Mouse (Mus musculus) Patski (cell line): ENCODE measurements around the gene Krtap19-2. TPM values are rescaled to one million over a fixed set of nuclear protein-coding genes. Genes with fewer than 3 reads are reported as not detected.

Experiments
- ATAC-seq: fragments of 100-300 bp; one replicate; pipeline ENCODE4 v1.8.0; 2021
- CTCF ChIA-PET: fragments of 350-600 bp; sonication (Branson Sonifier 250); formaldehyde crosslinking; loops from one replicate; lab custom pipeline; 2022; ENCODE audit warnings: inconsistent platforms; lab: Charles Lee
- POLR2A ChIA-PET: fragments of 350-600 bp; sonication (Branson Sonifier 250); formaldehyde crosslinking; loops from one replicate; lab custom pipeline; 2022; ENCODE audit warnings: antibody characterized with exemption, inconsistent platforms; lab: Charles Lee
- DNase-seq: peaks from one replicate; pipeline ENCODE4 v3.0.0-alpha.2; 2011; ENCODE audit warnings: low read depth, low spot score
- H3K27me3 ChIP-seq: fragments of 371-371 bp; one replicate; pipeline ENCODE4 v1.5.1; 2021
- CTCF ChIP-seq: fragments of 100-300 bp; IDR thresholded peaks from one replicate; pipeline ENCODE4 v1.5.1; 2021
- in situ Hi-C: fragments of 300-500 bp; cut with MboI; formaldehyde crosslinking; loops from 3 replicates; pipeline ENCODE4 v1.11.1; 2018; ENCODE audit warnings: low pct_unique_long_range_greater_than_20kb, mixed read lengths
- polyA plus RNA-seq: library from polyadenylated mRNA; unstranded; gene quantifications from one replicate; pipeline ENCODE4 v1.2.3, GENCODE M21; 2021

Gene Krtap19-2
- polyA plus RNA-seq = not detected

DNA sequence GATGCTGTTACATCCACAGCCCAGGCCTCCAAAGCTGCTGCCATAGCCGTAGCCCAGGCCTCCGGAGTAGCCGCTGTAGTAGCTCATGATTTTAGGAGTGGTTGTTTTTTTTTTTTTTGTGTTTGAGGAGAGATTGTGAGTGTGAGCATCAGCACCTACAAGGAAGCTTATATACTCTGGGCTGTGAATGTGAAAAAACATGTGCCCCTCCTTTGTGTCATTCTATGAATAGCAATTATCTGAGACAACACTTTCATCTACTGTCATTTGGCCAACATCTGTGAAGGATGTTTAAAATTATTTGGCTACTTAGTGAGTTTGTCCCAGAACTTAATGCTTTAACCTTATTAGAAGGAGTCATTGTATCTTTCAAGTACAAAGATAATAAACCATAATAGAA is at the start of gene Krtap19-2:
Gene Krtap19-2 (minus strand): TSS at position 101 of the 400 bp plus-strand sequence.
- no peak for TF ChIP-seq CTCF
- H3K27me3 ChIP-seq = no peaks in the 10 kb centered on the region
- ATAC-seq (no peak), DNase-seq (no peak)
- in situ Hi-C loops = no loop called here
- ChIA-PET POLR2A (no interaction called here), CTCF (no interaction called here)

GRCm38 (mm10) chr16:88896357-88896756 is 22.3 kb upstream of the Krtap19-2 start, which contains the start of gene Krtap19-5:
TSS of gene Krtap19-5 (minus strand) at chr16:88896457.
- no peaks in the 10 kb centered on the region for H3K27me3 ChIP-seq
- in situ Hi-C loops = no loop called here

DNA sequence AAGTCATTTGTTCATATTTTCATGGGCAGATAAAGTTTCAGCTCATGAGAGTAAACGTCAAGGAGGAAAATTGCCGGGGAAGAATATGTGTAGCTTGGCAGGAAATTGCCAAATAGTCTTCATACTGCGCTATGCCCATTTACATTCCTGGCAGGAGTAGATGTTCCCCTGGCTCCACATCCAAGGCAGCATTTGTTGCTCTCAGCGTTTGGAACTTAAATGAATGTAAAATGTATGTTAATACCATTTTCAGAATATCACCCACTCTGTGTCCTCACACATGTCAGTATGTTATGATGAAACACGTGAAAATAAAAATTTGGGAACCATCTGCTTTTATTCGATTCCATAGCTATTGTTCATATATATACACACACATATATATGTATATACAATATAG is 12.8 kb upstream of the Krtap19-2 start:
- peaks cover 4% of the 10 kb centered on the region for H3K27me3 ChIP-seq
- ATAC-seq (no peak), DNase-seq (no peak)
- ChIA-PET POLR2A (no interaction called here), CTCF (no interaction called here)
- no peak for TF ChIP-seq CTCF
- in situ Hi-C loops = no loop called here

More at GRCm38 (mm10) chr16:88896357-88896756, 22.3 kb upstream of the Krtap19-2 start, which contains the start of gene Krtap19-5:
- ChIA-PET POLR2A (no interaction called here), CTCF (no interaction called here)
- no peak for TF ChIP-seq CTCF
- DNase-seq (no peak), ATAC-seq (no peak)

DNA sequence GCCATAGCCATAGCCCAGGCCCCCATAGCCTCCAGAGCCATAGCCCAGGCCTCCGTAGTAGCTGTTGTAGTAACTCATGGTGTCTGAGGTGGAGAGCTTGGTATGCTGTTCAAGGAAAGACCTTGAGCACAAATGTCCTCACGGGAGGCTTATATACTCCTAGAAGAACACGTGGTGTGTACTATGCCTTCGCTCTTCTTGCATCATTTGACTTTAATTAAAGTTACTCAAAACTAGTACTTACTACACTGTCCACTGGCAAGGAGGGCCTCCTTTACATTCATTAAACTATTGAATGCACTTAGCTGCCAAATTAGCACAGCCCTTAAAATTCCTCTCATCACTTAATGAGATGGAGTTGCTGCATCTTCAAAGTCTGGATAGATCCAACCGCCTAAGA is 10.9 kb upstream of the Krtap19-2 start, which contains the start of gene Krtap19-4:
Gene Krtap19-4 (minus strand): TSS at position 101 of the 400 bp plus-strand sequence.
- ChIA-PET CTCF (interaction anchor here (1.2 kb wide), 1 partner anchor 9 kb away, joined by 3 read pairs; no protein-coding TSS in a partner anchor), POLR2A (no interaction called here)

DNA sequence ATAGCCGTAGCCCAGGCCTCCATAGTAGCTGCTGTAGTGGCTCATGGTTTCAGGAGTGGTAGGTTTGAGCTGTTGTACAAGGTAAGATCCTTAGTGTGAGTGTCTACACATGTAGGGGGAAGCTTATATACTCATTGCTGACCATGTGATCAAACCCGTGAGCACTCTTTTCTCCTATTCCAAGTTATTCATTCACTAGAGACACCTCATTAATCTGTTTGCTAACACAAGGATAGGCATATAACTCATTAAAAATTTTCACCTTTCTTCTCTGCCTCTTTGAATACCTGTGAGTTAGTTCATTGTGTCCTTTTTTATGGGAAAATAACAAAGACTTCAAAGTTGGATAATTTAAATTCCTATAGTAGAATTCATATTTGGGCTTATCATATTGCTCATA is 3.9 kb upstream of the Krtap19-2 start, which contains the start of gene Krtap19-3:
Gene Krtap19-3 (minus strand): TSS at position 101 of the 400 bp plus-strand sequence.
- TF ChIP-seq CTCF = no peak
- ATAC-seq (no peak), DNase-seq (no peak)
- CTCF ChIA-PET = no interaction called here
- POLR2A ChIA-PET = no interaction called here
- in situ Hi-C loops = no loop called here
- H3K27me3 ChIP-seq = no peaks in the 10 kb centered on the region

More for the DNA sequence above, 10.9 kb upstream of the Krtap19-2 start, which contains the start of gene Krtap19-4:
- peaks cover 4% of the 10 kb centered on the region for H3K27me3 ChIP-seq
- DNase-seq (no peak), ATAC-seq (no peak)
- no peak for TF ChIP-seq CTCF
- in situ Hi-C loops = no loop called here

GRCm38 (mm10) chr16:88869311-88869710 is 4.8 kb downstream of the Krtap19-2 start, which contains the start of gene Krtap19-1:
TSS of gene Krtap19-1 (minus strand) at chr16:88869411.
- no peaks in the 10 kb centered on the region for H3K27me3 ChIP-seq
- TF ChIP-seq CTCF = no peak
- ATAC-seq = no peak
- ChIA-PET CTCF (no interaction called here), POLR2A (no interaction called here)
- in situ Hi-C loops = no loop called here
- no peak for DNase-seq

GRCm38 (mm10) chr16:88864887-88865407 is 9.1 kb downstream of the Krtap19-2 start:
- no peak for ATAC-seq
- no peak for DNase-seq
- in situ Hi-C loops = no loop called here
- ChIA-PET CTCF (no interaction called here), POLR2A (no interaction called here)
- TF ChIP-seq CTCF = no peak
- H3K27me3 ChIP-seq = no peaks in the 10 kb centered on the region

GRCm38 (mm10) chr16:88851450-88851849 is 22.6 kb downstream of the Krtap19-2 start:
- DNase-seq = no peak
- POLR2A ChIA-PET = no interaction called here
- CTCF ChIA-PET = no interaction called here

DNA sequence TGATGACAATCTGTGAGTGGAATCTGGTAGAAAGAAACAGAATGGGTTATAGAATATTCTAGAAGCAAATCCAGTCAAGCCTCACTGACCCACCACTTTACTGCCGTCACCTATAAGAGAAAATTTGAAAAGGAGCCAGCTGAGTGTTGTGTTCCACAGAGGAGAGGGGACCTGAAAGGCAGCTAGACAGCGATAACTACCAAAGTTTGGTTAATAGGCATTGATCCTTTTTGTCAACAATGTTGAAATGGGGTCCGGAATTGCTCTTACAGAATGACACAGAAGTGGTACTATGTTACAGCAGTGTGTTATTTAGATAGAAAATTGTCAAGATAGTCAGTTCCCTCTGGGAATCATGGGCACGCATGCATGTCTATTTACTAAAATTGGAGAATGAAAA is 25.5 kb downstream of the Krtap19-2 start:
- ChIA-PET CTCF (no interaction called here), POLR2A (no interaction called here)
- in situ Hi-C loops = loop anchor here (25.0 kb wide), 1 partner anchor 914 kb away; no protein-coding TSS in a partner anchor
- TF ChIP-seq CTCF = no peak
- H3K27me3 ChIP-seq = peaks cover 17% of the 10 kb centered on the region
- ATAC-seq (no peak), DNase-seq (no peak)

More at GRCm38 (mm10) chr16:88851450-88851849, 22.6 kb downstream of the Krtap19-2 start:
- in situ Hi-C loops = no loop called here
- ATAC-seq = no peak
- TF ChIP-seq CTCF = peak; percentile 81
- peaks cover 17% of the 10 kb centered on the region for H3K27me3 ChIP-seq

DNA sequence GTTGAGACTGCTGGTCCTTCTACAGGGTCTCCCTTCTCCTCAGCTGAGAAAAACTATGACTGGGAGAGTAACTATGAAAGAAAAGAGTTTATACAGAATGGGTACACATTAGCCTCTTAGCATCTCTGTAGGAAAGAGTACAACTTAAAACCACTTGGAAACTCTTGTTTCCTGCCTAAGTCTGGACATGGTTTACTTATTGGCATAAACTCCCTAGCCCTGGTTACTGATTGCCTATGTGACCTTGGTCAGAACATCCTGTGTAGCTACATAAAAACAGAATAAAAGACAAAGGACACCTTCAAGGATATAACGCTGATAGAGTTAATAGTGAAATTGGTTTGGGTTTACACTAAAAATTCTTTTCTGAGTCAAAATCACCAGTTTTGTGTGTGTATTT is 26.7 kb downstream of the Krtap19-2 start:
- CTCF ChIA-PET = no interaction called here
- in situ Hi-C loops = loop anchor here (25.0 kb wide), 1 partner anchor 915 kb away; no protein-coding TSS in a partner anchor
- POLR2A ChIA-PET = no interaction called here
- DNase-seq (no peak), ATAC-seq (no peak)
- no peak for TF ChIP-seq CTCF
- peaks cover 17% of the 10 kb centered on the region for H3K27me3 ChIP-seq

GRCm38 (mm10) chr16:88826978-88827377 is 47.1 kb downstream of the Krtap19-2 start:
- no peak for ATAC-seq
- in situ Hi-C loops = loop anchor here (10.0 to 25.0 kb wide), 2 partner anchors 452 to 935 kb away; no protein-coding TSS in a partner anchor
- peaks cover 26% of the 10 kb centered on the region for H3K27me3 ChIP-seq
- POLR2A ChIA-PET = no interaction called here
- CTCF ChIA-PET = no interaction called here
- no peak for TF ChIP-seq CTCF
- no peak for DNase-seq
